Mouse (Mus musculus) heart, postnatal 36 days (tissue): ENCODE results near the gene Aass. TPM values are rescaled to one million over a fixed set of nuclear protein-coding genes. Genes with fewer than 3 reads are reported as not detected.

Experiments
- DNase-seq, 2 experiments: peaks; one replicate each; pipeline ENCODE4 v3.0.0; 2021 to 2022
- intact Hi-C: fragments of 180-260 bp; cut with DNase I; formaldehyde crosslinking; loops from one replicate; pipeline ENCODE4 v1.15.1; 2025
- total RNA-seq, 2 experiments: library from RNA; stranded (reverse); gene quantifications; 2 replicates each; pipeline ENCODE4 v1.2.3; 2021

Gene Aass
- total RNA-seq, 2 experiments from 2014 or later, result 0.16 to 0.25 TPM

GRCm38 (mm10) chr6:23076060-23076459 is 56.7 kb downstream of the Aass start:
- intact Hi-C loops, result no loop called here
- DNase-seq, result no peak

GRCm38 (mm10) chr6:23055734-23056133 is 77.1 kb downstream of the Aass start:
- DNase-seq, result no peak
- intact Hi-C loops, result no loop called here

- DNase-seq, result no peak
- intact Hi-C loops, result no loop called here
Measured at GRCm38 (mm10) chr6:23048836-23049235, 84.0 kb downstream of the Aass start.

GRCm38 (mm10) chr6:23028251-23028650 is 104.5 kb downstream of the Aass start:
- intact Hi-C loops, result no loop called here
- no peak for DNase-seq

Other genes with a start within 250 kb of the Aass start
- not detected for gene Fezf1, start 115.4 kb upstream of the Aass start, total RNA-seq